Mouse (Mus musculus): Measurements from ENCODE around the gene Dgkb.

- TF ChIP-seq IRF4 (IDR thresholded peaks at IDR 0.05; ENCODE audit: low read depth, low read length) (no peak), MAX (IDR thresholded peaks at IDR 0.05; ENCODE audit: low read length) (no peak), POLR2A (IDR thresholded peaks at IDR 0.05; ENCODE audit: low read depth, low read length) (no peak), EP300 (IDR thresholded peaks at IDR 0.05; ENCODE audit: low read length) (no peak), CHD2 (IDR thresholded peaks at IDR 0.05; ENCODE audit: low read length) (no peak)
Measured at GRCm38 (mm10) chr12:37988066-37988591, 170.6 kb downstream of the Dgkb start.
